Mouse (Mus musculus) embryonic stem cell, embryonic (primary cell): ENCODE data around the gene Riox1.

Experiments used
- CTCF ChIA-PET, 4 experiments: fragments of 300-600 bp in 2 of 4; fragments of 350-600 bp in 2 of 4; sonication (Branson Sonifier 250); formaldehyde crosslinking; loops; one replicate each; lab custom pipeline; 2022; ENCODE audit warnings: inconsistent platforms in 2 of 4; lab: Charles Lee
- POLR2A ChIA-PET, 4 experiments: fragments of 300-600 bp in 2 of 4; fragments of 350-600 bp in 2 of 4; sonication (Branson Sonifier 250); formaldehyde crosslinking; loops; one replicate each; lab custom pipeline; 2022; ENCODE audit warnings: antibody characterized with exemption in 4 of 4, inconsistent platforms in 1 of 4; lab: Charles Lee

Riox1 gene

DNA sequence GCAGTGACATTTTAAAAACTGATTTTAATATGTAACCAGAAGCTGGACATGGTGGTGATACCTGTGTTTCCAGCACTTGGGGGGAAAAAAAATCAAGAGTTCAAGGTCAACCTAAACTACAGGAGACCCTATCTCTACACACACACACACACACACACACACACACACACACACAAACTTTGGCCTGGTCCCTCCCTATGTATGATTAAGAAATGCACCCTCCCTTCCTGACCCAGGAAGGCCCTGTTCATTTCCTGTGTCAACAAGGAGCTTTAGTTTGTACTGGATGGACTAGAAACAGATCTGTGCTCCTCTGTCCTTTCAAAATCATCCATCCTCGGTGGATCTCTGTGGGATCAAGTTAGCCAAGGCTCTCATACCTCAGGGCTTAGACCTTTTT lies 11.8 kb upstream of the Riox1 start:
- POLR2A ChIA-PET: interaction anchor here in 1 of 4 experiments (0.6 to 1.7 kb wide), 4 partner anchors 11 to 512 kb away, joined by 3 to 6 read pairs (median 3); partner anchors contain the start of genes Aldh6a1 and Riox1
- CTCF ChIA-PET: interaction anchor here in 1 of 4 experiments (0.6 to 1.1 kb wide), 2 partner anchors 209 to 1828 kb away, joined by 4 to 5 read pairs; no protein-coding TSS in a partner anchor

DNA sequence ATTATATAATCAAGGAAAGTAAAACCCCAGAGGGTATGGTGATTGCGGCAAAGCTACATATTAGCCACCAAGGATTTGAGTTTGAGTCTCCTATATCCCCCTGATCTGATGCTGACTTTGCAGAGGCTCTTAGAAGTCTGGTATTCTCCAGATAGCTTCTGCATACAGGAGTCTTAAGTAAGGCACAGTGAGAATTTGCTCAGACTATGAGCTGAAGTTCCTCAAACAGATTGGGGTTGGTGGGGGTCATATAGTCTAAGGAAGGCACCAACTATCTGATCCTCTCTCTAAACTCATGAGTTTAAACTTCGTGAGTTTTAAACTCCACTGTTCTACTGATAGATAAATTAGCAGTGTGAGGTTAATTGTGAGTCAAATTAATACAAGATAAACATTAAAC lies 11.1 kb upstream of the Riox1 start:
- CTCF ChIA-PET: no interaction called here
- POLR2A ChIA-PET: no interaction called here

DNA sequence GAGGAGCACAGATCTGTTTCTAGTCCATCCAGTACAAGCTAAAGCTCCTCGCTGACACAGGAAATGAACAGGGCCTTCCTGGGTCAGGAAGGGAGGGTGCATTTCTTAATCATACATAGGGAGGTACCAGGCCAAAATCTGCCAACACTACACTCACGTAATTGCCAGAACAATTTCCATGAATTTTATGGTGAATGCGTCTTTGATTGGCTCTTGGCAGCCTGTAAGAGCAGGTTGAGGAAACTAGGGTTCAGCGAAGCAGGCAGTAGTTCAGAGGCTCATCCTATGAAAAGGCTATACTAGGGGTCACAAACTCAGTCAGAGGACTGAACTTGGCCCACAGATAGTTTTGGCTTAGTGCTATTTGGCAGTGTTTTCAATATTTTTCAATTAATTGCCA lies 10.4 kb upstream of the Riox1 start:
- ChIA-PET CTCF (no interaction called here), POLR2A (interaction anchor here in 1 of 4 experiments (1.6 kb wide), 1 partner anchor 10 kb away, joined by 7 read pairs; the partner anchor contains the start of gene Riox1)

DNA sequence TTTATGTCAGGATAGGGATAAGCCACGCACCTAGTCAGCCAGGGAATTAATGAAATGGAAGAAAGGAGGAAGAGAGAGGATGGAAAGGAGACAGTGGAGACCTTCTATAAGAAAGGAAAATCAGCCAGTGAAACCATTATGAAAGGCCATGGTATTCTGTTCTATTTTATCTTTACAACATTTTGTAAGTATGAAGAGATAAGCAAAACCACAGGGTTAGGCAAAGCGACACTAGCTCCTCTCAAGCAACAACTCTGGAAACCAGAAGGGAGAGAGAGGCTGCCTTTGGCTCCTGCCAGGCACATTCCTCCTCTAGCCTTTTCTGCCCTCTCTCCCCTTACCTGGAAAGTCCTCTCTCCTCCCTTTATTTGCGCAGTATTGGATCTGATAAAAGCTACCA lies 8.5 kb upstream of the Riox1 start:
- POLR2A ChIA-PET: interaction anchor here in 2 of 4 experiments (0.6 to 1.0 kb wide), 3 partner anchors 8 to 16 kb away, joined by 3 to 4 read pairs (median 4); partner anchors contain the start of gene Riox1 (in 2 of the 2)
- CTCF ChIA-PET: no interaction called here

DNA sequence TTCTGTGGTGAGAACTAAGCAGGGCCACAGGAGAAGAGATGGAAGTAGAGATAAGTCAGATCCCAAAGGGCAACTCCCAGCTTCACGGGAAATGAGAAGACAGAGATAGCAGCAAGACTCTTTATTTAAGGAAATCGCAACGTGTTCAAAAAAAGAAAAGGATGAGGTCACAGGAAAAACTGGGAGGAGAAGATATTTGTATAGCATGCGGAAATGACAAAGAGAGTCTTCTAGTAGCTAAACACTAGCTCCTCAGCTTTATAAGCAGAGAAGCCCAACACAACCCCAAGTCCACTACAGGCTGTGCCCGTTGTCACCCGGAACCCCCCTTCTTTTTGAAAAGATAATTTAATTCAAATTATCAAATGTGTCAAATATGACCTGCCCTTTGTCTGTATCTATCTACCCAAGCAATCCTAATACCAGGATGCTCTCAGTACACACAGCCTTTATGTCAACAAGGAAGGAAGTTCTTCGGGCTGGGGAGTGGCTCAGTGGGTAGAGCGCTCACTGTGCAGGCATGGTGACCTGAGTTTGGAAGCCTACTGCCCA lies 3.1 kb upstream of the Riox1 start:
- CTCF ChIA-PET: interaction anchor here in 3 of 4 experiments (0.6 kb wide), 3 partner anchors 65 to 979 kb away, joined by 3 read pairs; no protein-coding TSS in a partner anchor

DNA sequence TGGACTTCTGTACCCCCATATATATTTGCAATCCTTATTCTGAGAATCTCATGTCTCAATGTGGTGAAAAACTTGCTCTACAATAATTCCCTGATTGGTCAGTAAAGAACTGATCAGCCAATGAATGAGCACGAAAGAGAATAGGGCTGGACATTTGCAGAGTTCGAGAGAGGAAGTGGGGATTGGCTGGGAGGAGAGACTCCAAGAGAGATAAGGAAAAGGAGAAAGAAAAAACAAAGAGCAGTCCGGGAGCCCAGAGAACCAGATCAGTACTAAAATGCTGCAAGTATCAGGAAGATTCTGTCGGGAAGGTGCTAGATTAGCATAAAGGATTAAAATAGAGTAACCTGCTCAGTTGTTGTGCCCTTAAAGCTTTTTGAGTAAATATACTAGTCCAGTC lies 1.4 kb upstream of the Riox1 start:
- CTCF ChIA-PET: interaction anchor here in 1 of 4 experiments (0.5 kb wide), 1 partner anchor 273 kb away, joined by 4 read pairs; no protein-coding TSS in a partner anchor
- POLR2A ChIA-PET: interaction anchor here in 2 of 4 experiments (0.6 to 2.0 kb wide), 4 partner anchors 9 to 137 kb away, joined by 4 to 10 read pairs (median 6); partner anchors contain the start of gene Numb (in 1 of the 2)

More for the DNA sequence above, 3.1 kb upstream of the Riox1 start:
- POLR2A ChIA-PET: interaction anchor here in 2 of 4 experiments (0.6 to 2.0 kb wide), 5 partner anchors 25 to 671 kb away, joined by 3 to 10 read pairs (median 4); partner anchors contain the start of gene Numb (in 1 of the 2)

DNA sequence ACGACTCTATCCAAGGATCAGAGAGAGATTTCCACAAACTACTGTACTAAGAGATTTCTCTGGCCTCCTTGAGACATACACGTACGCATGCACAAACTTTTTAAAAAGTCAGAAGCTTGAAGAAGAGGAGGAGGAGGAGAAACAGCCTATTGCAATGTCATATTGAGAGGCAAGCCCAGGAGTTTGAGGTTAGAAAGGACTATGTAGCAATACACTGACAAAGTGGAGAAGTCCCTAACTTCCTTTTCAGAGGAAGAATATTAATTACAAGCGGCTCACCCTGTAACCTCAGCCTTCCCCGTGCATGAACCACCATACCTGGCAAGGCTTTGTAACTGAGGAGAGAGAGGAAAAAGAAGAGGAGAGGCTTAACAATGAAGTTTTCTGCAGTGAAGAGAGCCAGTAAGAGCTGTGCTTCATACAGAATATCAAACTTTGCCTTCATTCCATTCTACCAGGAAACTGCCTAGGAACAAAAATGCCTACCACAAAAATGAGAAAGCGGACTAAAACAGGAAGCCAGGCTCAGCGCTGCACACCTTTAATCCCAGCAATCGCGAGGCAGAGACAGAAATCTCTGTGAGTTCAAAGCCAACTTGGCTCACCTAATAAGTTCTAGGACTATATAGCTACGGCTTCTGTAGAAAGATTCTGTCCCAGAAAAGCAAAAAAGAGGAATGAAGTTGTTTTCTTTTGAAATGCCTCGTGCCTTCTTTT lies 474 bp upstream of the Riox1 start:
- ChIA-PET CTCF (interaction anchor here in 2 of 4 experiments (0.5 to 2.0 kb wide), 4 partner anchors 18 to 113 kb away, joined by 3 to 12 read pairs (median 9); no protein-coding TSS in a partner anchor), POLR2A (interaction anchor here (0.7 to 2.5 kb wide), 32 partner anchors 8 to 1129 kb away, joined by 3 to 12 read pairs (median 3); partner anchors contain the start of genes Psen1 (in 2 of the 4), Acot2 (in 1 of the 4), Aldh6a1 (in 1 of the 4) and Lin52 (in 1 of the 4))

DNA sequence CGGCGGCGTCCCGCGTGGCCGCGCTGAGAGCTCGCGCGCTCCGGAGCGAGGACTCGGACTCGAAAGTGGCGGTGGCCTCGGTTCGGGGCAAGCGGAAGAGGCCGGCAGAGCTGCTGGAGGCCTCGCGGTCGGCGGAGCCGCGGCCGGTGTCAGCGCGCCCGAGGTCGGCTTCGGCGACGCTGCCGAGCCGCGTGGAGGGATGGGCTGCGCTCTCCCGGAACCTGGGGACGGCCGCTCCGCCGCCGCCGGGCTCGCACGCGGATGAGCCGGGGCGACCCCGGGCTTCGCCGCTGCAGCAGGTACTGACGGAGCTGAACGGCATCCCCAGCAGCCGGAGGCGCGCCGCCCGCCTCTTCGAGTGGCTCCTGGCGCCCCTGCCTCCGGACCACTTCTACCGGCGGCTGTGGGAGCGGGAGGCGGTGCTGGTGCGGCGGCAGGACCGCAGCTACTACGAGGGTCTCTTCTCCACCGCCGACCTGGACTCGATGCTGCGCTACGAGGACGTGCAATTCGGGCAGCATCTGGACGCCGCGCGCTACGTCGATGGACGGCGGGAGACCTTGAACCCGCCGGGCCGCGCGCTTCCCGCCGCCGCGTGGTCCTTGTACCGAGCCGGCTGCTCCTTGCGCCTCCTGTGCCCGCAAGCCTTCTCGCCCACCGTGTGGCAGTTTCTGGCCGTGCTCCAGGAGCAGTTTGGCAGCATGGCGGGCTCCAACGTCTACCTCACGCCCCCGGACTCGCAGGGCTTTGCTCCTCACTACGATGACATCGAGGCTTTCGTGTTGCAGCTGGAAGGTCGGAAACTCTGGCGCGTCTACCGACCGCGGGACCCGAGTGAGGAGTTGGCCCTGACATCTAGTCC lies 663 bp downstream of the Riox1 start:
- ChIA-PET POLR2A (interaction anchor here (0.5 to 2.5 kb wide), 35 partner anchors 9 to 500 kb away, joined by 3 to 12 read pairs (median 3); partner anchors contain the start of genes Acot2 (in 1 of the 4), Aldh6a1 (in 1 of the 4), Heatr4 (in 1 of the 4) and Lin52 (in 1 of the 4)), CTCF (interaction anchor here (0.5 to 2.0 kb wide), 7 partner anchors 17 to 198 kb away, joined by 3 to 12 read pairs (median 3); partner anchors contain the start of gene Acot2 (in 1 of the 4))

DNA sequence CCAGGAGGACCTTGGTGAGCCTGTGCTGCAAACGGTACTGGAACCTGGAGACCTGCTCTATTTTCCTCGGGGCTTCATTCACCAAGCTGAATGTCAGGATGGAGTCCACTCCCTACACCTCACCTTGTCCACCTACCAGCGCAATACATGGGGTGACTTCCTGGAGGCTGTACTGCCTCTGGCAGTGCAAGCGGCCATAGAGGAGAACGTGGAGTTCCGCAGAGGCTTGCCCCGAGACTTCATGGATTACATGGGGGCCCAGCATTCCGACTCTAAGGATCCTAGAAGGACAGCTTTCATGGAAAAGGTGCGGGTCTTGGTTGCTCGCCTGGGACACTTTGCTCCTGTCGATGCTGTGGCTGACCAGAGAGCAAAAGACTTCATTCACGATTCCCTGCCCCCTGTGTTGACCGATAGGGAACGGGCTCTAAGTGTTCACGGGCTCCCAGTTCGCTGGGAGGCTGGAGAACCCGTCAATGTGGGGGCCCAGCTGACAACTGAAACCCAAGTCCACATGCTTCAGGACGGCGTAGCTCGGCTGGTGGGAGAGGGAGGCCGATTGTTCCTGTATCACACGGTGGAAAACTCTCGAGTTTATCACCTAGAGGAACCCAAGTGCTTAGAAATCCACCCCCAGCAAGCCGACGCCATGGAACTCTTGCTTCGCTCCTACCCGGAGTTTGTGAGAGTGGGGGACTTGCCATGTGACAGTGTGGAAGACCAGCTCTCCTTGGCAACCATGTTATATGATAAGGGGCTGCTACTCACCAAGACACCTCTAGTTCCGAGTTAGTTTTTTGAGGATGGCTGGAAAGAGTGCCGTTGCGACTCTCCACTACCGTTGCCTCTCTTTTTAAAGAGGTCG lies 1.5 kb downstream of the Riox1 start:
- POLR2A ChIA-PET: interaction anchor here (0.6 to 2.5 kb wide), 8 partner anchors 15 to 499 kb away, joined by 3 to 12 read pairs (median 3); partner anchors contain the start of genes Acot2 (in 1 of the 4), Aldh6a1 (in 1 of the 4) and Lin52 (in 1 of the 4)
- CTCF ChIA-PET: interaction anchor here in 2 of 4 experiments (0.5 to 1.8 kb wide), 3 partner anchors 16 to 20 kb away, joined by 3 to 6 read pairs (median 3); no protein-coding TSS in a partner anchor

DNA sequence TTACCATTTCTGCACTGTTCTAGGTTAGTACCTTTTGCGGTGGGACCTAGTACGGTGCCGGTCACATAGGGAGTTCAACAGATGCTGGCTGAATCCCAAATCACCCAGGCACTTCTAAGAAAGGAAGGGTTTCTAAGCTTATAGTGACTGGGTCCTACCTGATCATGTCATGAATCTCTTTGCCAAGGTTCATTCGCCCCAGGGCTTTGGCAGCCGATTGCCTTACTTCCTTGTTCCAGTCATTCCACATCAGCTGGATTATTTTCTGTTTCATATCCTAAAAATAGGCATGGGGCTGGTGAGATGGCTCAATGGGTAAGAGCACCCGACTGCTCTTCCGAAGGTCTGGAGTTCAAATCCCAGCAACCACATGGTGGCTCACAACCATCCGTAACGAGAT lies 7.9 kb downstream of the Riox1 start:
- CTCF ChIA-PET: interaction anchor here in 2 of 4 experiments (1.0 to 1.3 kb wide), 1 partner anchor 14 kb away, joined by 3 to 4 read pairs; no protein-coding TSS in a partner anchor
- POLR2A ChIA-PET: interaction anchor here in 1 of 4 experiments (1.1 to 1.8 kb wide), 2 partner anchors 9 to 17 kb away, joined by 3 to 5 read pairs; no protein-coding TSS in a partner anchor

DNA sequence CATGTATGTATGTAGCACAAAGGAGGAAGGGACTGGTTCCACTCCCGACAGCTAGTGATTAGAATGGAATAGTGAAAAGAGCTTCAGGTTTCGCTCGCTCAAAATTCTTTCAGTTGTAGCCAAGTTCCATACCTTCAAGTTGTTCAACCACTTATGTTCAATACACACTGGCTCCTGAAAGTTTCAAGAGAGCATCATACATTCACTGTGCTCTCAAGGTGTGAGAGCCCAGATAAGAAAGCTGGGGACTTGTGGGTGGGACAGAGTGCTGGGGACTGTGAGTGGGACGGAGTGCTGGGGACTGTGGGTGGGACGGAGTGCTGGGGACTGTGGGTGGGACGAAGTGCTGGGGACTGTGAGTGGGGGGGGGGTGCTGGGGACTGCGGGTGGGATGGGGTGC lies 14.8 kb downstream of the Riox1 start:
- ChIA-PET POLR2A (interaction anchor here in 2 of 4 experiments (0.6 to 2.2 kb wide), 4 partner anchors 11 to 27 kb away, joined by 3 to 16 read pairs (median 5); partner anchors contain the start of gene Riox1 (in 1 of the 2)), CTCF (no interaction called here)

DNA sequence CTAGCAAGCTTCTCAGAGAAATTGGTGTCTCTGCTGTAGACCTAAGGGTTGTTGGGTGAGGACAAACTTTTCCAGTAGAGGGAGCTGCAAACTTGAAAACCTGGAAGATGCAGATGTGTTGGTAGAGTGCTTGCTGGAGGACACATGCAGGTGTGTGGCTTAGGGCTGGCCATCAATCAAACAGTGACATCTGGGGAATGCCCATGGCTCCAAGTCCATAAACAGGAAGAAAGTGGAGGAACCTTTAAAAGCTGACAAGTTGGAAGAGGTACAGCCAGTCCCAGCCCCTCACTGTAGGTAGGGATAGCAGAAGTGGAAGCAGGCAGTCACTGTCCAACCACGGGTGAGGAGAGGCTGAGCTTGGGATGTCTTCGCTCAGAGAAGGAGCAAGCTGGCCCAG lies 21.7 kb downstream of the Riox1 start:
- POLR2A ChIA-PET: interaction anchor here in 2 of 4 experiments (0.5 to 1.4 kb wide), 2 partner anchors 68 to 131 kb away, joined by 3 read pairs; no protein-coding TSS in a partner anchor
- CTCF ChIA-PET: interaction anchor here (0.6 to 1.8 kb wide), 24 partner anchors 9 to 218 kb away, joined by 3 to 18 read pairs (median 4); partner anchors contain the start of genes Acot2 (in 2 of the 4), Acot3 (in 1 of the 4), Acot5 (in 1 of the 4) and Riox1 (in 1 of the 4)

DNA sequence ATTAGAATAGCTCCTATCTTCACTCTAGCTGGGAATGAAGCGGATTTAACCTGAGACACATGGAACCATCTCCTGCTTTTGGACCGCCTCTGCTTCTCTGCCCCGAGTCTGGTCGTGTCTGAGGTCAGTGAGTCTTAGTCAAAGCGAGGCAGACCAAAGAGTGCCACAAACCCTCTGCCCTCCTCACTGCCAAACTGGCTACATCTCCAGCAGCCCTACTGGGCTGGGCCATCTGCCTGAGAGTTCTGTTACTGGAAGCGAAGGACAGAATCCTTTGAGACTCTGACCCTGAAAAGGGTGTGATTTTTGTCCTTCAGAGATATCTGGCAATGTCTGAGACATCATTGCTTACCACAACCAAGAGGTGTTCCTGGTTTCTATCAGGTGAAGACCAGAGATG lies 28.5 kb downstream of the Riox1 start:
- ChIA-PET CTCF (interaction anchor here in 1 of 4 experiments (1.2 kb wide), 1 partner anchor 82 kb away, joined by 3 read pairs; no protein-coding TSS in a partner anchor), POLR2A (interaction anchor here in 2 of 4 experiments (1.0 to 1.5 kb wide), 3 partner anchors 9 to 22 kb away, joined by 3 to 4 read pairs (median 3); partner anchors contain the start of gene Acot2 (in 2 of the 2))

DNA sequence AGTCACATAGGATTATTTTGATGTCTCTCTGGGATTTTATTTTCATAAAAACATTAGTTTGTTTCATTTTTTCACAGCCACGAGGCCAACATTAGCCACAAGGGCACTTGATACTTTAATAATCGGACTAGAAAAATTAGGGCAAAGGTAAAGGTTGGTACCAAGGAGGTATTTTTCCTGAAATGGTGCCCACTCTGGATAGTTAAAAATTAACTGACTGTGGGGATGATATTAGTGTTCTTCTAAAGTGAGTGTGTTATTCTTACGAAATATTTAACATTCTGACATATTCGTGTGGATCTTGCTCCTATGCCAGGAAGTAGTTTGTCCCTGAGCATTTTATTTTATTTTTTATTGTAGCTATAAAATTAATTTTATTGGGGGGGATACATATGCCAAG lies 31.2 kb downstream of the Riox1 start:
- ChIA-PET CTCF (interaction anchor here in 1 of 4 experiments (0.6 kb wide), 1 partner anchor 44 kb away, joined by 5 read pairs; no protein-coding TSS in a partner anchor), POLR2A (interaction anchor here in 2 of 4 experiments (0.6 kb wide), 2 partner anchors 105 to 912 kb away, joined by 3 read pairs; no protein-coding TSS in a partner anchor)

DNA sequence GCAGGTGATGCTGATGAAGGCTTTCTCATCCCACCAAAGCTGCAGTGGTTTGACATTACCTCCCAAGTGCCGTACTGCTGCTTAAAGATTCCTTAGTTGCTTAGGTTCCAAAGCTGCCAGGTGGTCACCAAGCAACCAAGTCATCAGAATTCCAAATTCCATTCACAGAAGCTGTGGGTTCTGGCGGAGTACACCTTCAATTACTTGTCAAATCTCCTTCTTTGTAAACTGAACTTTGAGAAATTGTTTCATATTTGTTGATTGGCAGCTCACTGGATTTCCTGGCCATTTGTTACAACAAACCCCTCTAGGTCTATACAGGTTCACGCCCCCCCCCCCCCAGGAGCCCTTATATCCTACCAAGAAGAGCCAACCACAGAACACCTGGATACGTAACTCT lies 34.3 kb downstream of the Riox1 start, which contains the start of gene Heatr4:
TSS of gene Heatr4 (minus strand) at position 101 of the 400 bp plus-strand sequence.
- CTCF ChIA-PET: interaction anchor here in 1 of 4 experiments (0.6 kb wide), 1 partner anchor 49 kb away, joined by 6 read pairs; no protein-coding TSS in a partner anchor
- POLR2A ChIA-PET: interaction anchor here in 3 of 4 experiments (0.6 to 0.9 kb wide), 3 partner anchors 17 to 70 kb away, joined by 3 to 4 read pairs (median 3); partner anchors contain the start of gene Riox1 (in 1 of the 3)
